Mouse (Mus musculus): ENCODE data around the gene Lsamp.

Gene Lsamp

GRCm38 (mm10) chr16:40945834-40946233, 961.7 kb downstream of the Lsamp start:
- DNase-seq (ENCODE audit: low read depth, low spot score) = no peak

- DNase-seq (ENCODE audit: low read depth, low spot score) = no peak
Measured at GRCm38 (mm10) chr16:40948013-40948412, 963.9 kb downstream of the Lsamp start.

- DNase-seq (ENCODE audit: low read depth, low spot score) = no peak
Measured at GRCm38 (mm10) chr16:40959211-40959610, 975.0 kb downstream of the Lsamp start.

- DNase-seq (ENCODE audit: low read depth, low spot score) = no peak
Measured at GRCm38 (mm10) chr16:40960586-40960985, 976.4 kb downstream of the Lsamp start.

GRCm38 (mm10) chr16:40968088-40968860, 984.1 kb downstream of the Lsamp start:
- DNase-seq (ENCODE audit: low read depth, low spot score) = peak; percentile 21

- DNase-seq (ENCODE audit: low read depth, low spot score) = no peak
Measured at GRCm38 (mm10) chr16:40971382-40971781, 987.2 kb downstream of the Lsamp start.

- DNase-seq (ENCODE audit: low read depth, low spot score) = no peak
Measured at GRCm38 (mm10) chr16:40974084-40974483, 989.9 kb downstream of the Lsamp start.

- no peak for DNase-seq (ENCODE audit: low read depth, low spot score)
Measured at GRCm38 (mm10) chr16:40983026-40983425, 998.9 kb downstream of the Lsamp start.

- DNase-seq (ENCODE audit: low read depth, low spot score) = no peak
Measured at GRCm38 (mm10) chr16:41007569-41007968, 1023.4 kb downstream of the Lsamp start.

- no peak for DNase-seq (ENCODE audit: low read depth, low spot score)
Measured at GRCm38 (mm10) chr16:41034746-41035145, 1050.6 kb downstream of the Lsamp start.

- DNase-seq (ENCODE audit: low read depth, low spot score) = no peak
Measured at GRCm38 (mm10) chr16:41041686-41042085, 1057.5 kb downstream of the Lsamp start.

- DNase-seq (ENCODE audit: low read depth, low spot score) = no peak
Measured at GRCm38 (mm10) chr16:41063270-41063857, 1079.2 kb downstream of the Lsamp start.

GRCm38 (mm10) chr16:41073470-41073869, 1089.3 kb downstream of the Lsamp start:
- no peak for DNase-seq (ENCODE audit: low read depth, low spot score)

GRCm38 (mm10) chr16:41088648-41089047, 1104.5 kb downstream of the Lsamp start:
- DNase-seq (ENCODE audit: low read depth, low spot score) = no peak

- DNase-seq (ENCODE audit: low read depth, low spot score) = no peak
Measured at GRCm38 (mm10) chr16:41090092-41090491, 1105.9 kb downstream of the Lsamp start.

- no peak for DNase-seq (ENCODE audit: low read depth, low spot score)
Measured at GRCm38 (mm10) chr16:41091259-41091658, 1107.1 kb downstream of the Lsamp start.

- no peak for DNase-seq (ENCODE audit: low read depth, low spot score)
Measured at GRCm38 (mm10) chr16:41102805-41103204, 1118.6 kb downstream of the Lsamp start.

- no peak for DNase-seq (ENCODE audit: low read depth, low spot score)
Measured at GRCm38 (mm10) chr16:41124361-41124760, 1140.2 kb downstream of the Lsamp start.

GRCm38 (mm10) chr16:41125051-41125450, 1140.9 kb downstream of the Lsamp start:
- no peak for DNase-seq (ENCODE audit: low read depth, low spot score)

- DNase-seq (ENCODE audit: low read depth, low spot score) = no peak
Measured at GRCm38 (mm10) chr16:41131053-41131452, 1146.9 kb downstream of the Lsamp start.

GRCm38 (mm10) chr16:41172839-41173238, 1188.7 kb downstream of the Lsamp start:
- no peak for DNase-seq (ENCODE audit: low read depth, low spot score)

GRCm38 (mm10) chr16:41179557-41179956, 1195.4 kb downstream of the Lsamp start:
- no peak for DNase-seq (ENCODE audit: low read depth, low spot score)

GRCm38 (mm10) chr16:41180867-41181266, 1196.7 kb downstream of the Lsamp start:
- no peak for DNase-seq (ENCODE audit: low read depth, low spot score)
